Mouse (Mus musculus) olfactory bulb, adult 2 months (tissue): ENCODE results near the gene Myo5a.

ENCODE experiments used
- CTCF ChIP-seq: fragments of 200-500 bp; IDR thresholded peaks from 2 replicates; pipeline ENCODE4 v1.5.1; 2012; ENCODE audit warnings: low read depth, mild to moderate bottlenecking, low read length, moderate library complexity; ENCODE audit not compliant: insufficient read depth
- POLR2A ChIP-seq: fragments of 200-500 bp; IDR thresholded peaks from 2 replicates; pipeline ENCODE4 v1.6.1; 2012; ENCODE audit warnings: mild to moderate bottlenecking, low read depth, low read length, moderate library complexity; ENCODE audit not compliant: insufficient read depth

DNA sequence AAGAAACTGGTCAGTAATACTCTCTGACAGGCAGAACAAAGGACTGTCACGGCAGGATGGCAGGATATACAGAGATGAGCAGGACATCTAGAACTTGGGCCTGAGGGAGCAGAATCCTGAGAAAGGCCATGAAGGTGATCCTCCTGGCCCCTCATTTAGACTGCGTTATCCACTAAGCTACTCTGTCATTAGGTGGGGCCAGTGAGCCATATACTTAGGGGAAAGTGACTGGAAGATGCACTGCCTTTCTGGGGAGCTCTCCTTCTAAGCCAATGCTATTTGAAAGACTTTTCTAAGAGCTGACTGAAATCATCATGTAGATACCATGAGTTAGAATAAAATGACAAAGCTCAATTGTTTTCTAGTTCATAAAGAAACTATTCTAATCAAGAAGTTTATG, 139.5 kb downstream of the Myo5a start:
- TF ChIP-seq POLR2A (no peak), CTCF (no peak)
